Mouse (Mus musculus) lung, adult 2 months (tissue): ENCODE measurements around the gene Tmem135.

Experiments
- CTCF ChIP-seq: fragments of 200-500 bp; IDR thresholded peaks from 2 replicates; pipeline ENCODE4 v1.5.1; 2011; ENCODE audit warnings: mild to moderate bottlenecking, low read length, control low read depth; ENCODE audit not compliant: insufficient read depth
- POLR2A ChIP-seq: fragments of 200-500 bp; IDR thresholded peaks from 2 replicates; pipeline ENCODE4 v1.6.1; 2011; ENCODE audit warnings: low read depth, mild to moderate bottlenecking, control low read depth, low read length, borderline replicate concordance; ENCODE audit errors: extremely low read depth

- TF ChIP-seq POLR2A (no peak), CTCF (no peak)
Observed at GRCm38 (mm10) chr7:89099756-89100155, 304.3 kb downstream of the Tmem135 start.
